Mouse (Mus musculus) C2C12 (cell line): ENCODE measurements at regions not wholly inside any gene's neighbourhood (a gene's known extent, or its start where the extent isn't known, plus 50 kb on each side); places are given as distances from the start of the nearest gene placed in this dataset.

ENCODE experiments used
- H3K27me3 ChIP-seq: one replicate; pipeline ENCODE4 v1.6.1; 2011; ENCODE audit not compliant: control insufficient read depth, insufficient read depth, insufficient read length
- H3K36me3 ChIP-seq: one replicate; pipeline ENCODE4 v1.6.1; 2011; ENCODE audit not compliant: control insufficient read depth, insufficient read depth
- H3K4me3 ChIP-seq: one replicate; pipeline ENCODE4 v1.5.1; 2011; ENCODE audit warnings: mild to moderate bottlenecking, control low read depth; ENCODE audit not compliant: poor library complexity, insufficient read depth, severe bottlenecking
- H3K79me2 ChIP-seq: one replicate; pipeline ENCODE4 v1.6.1; 2011; ENCODE audit not compliant: control insufficient read depth, insufficient read depth
- H3K79me3 ChIP-seq: one replicate; pipeline ENCODE4 v1.6.1; 2011; ENCODE audit warnings: low read depth, control low read depth
- H3ac ChIP-seq: one replicate; pipeline ENCODE3; 2011; ENCODE audit warnings: low read depth; ENCODE audit not compliant: control insufficient read depth, insufficient read length
- CEBPB ChIP-seq: IDR thresholded peaks from one replicate; pipeline ENCODE4 v1.6.1; 2011; ENCODE audit warnings: low read depth, mild to moderate bottlenecking, control low read depth, moderate library complexity
- CTCF ChIP-seq: IDR thresholded peaks from one replicate; pipeline ENCODE4 v1.5.1; 2011; ENCODE audit not compliant: control insufficient read depth, insufficient read depth, insufficient read length
- FOSL1 ChIP-seq: IDR thresholded peaks from one replicate; pipeline ENCODE4 v1.8.0; 2011; ENCODE audit warnings: mild to moderate bottlenecking, low read length; ENCODE audit not compliant: poor library complexity, insufficient read depth, severe bottlenecking
- MAX ChIP-seq: IDR thresholded peaks from one replicate; pipeline ENCODE4 v1.6.1; 2011; ENCODE audit warnings: mild to moderate bottlenecking, control low read depth
- MYOD1 ChIP-seq: IDR thresholded peaks from one replicate; pipeline ENCODE4 v1.6.1; 2011; ENCODE audit warnings: low read depth; ENCODE audit not compliant: control insufficient read depth, insufficient read length
- MYOG ChIP-seq: IDR thresholded peaks from one replicate; pipeline ENCODE4 v1.6.1; 2011; ENCODE audit not compliant: control insufficient read depth, insufficient read length; ENCODE audit errors: extremely low read depth
- USF1 ChIP-seq: IDR thresholded peaks from one replicate; pipeline ENCODE4 v1.6.1; 2011; ENCODE audit warnings: low read depth, mild to moderate bottlenecking, control low read depth, moderate library complexity

DNA sequence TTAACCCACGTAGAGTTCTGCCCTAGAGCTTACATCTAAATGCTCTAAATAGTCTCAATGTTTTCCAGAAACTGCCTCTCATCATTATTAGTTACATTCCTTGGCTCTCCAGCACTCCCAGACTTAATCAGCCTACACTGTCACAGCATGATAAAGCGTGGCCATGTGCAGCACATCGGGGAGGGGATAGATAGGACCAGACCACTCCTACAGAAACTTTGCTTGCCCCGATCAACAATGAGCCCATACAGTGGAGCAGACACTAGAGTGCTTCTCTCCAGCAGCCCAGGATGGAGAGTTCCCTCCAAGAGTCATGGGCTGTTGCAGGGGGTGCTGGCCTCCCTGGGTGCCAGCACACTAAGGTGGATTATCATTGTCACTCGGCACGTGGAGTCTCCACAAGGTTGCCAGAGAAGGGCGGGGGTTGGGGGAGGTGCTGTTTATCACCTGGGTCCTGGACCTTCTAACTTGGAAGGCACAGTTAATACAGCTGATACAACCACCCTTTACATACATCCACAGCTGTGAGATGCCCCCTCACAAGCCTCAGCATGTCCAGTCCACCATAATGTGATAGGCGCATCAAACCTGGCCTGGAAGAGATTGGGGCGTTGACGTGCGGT is 73.4 kb upstream of the Armc2 start:
- H3K36me3 ChIP-seq, result no peaks in the 10 kb centered on the region
- H3K4me3 ChIP-seq, result no peak overlapping the region
- no peak overlapping the region for H3ac ChIP-seq
- no peaks in the 10 kb centered on the region for H3K27me3 ChIP-seq
- H3K79me3 ChIP-seq, result no peaks in the 10 kb centered on the region
- no peaks in the 10 kb centered on the region for H3K79me2 ChIP-seq
- TF ChIP-seq USF1 (no peak), MYOD1 (no peak), MAX (no peak), CTCF (no peak), MYOG (no peak), CEBPB (no peak), FOSL1 (no peak)

DNA sequence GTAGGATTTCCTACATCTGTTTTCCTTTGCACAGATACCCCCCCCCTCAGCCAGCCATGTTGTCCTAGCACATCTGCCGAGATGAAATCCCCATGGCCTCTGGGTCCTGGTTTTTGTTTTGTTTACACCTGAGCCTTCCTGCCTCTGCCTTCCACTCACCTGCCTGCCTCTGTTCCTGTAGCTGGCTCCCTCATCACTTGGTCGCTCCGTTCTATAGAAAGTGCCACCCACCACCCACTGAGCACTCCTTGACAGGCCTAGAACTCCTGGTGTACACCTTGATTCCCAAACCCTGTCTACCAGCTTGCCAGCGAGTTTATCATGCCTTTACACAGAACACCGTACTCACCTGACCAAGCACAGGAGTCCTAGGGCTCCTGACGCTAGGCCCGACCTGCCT is 72.6 kb upstream of the Armc2 start:
- Histone ChIP-seq H3K36me3 (no peaks in the 10 kb centered on the region), H3K27me3 (no peaks in the 10 kb centered on the region), H3ac (no peak overlapping the region), H3K79me2 (no peaks in the 10 kb centered on the region), H3K79me3 (no peaks in the 10 kb centered on the region), H3K4me3 (no peak overlapping the region)
- TF ChIP-seq MAX (no peak), CEBPB (no peak), USF1 (no peak), FOSL1 (no peak), MYOD1 (no peak)

DNA sequence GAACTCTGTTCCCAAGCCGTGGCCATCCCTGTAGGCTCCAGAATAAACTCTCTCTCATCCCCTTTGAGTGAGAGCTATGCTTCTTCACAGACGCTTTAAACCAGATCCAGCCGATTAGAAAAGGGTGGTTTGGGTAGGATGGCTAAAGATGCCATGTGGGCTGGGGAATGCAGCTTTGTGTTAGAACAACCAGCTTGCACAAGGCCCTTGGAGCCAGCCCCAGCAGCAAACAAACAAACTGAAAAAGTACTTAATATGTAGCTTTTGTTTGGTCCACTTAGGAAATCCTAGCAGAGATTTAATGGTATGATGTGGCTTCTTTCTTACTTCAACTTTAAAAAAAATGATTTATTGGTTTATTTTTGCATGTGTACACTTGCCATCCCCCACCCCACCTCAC is 71.9 kb upstream of the Armc2 start:
- H3K27me3 ChIP-seq, result no peaks in the 10 kb centered on the region
- no peaks in the 10 kb centered on the region for H3K36me3 ChIP-seq
- H3K79me2 ChIP-seq, result no peaks in the 10 kb centered on the region
- no peak overlapping the region for H3K4me3 ChIP-seq
- TF ChIP-seq MYOD1, result no peak
- no peak for TF ChIP-seq CTCF
- H3K79me3 ChIP-seq, result no peaks in the 10 kb centered on the region
- H3ac ChIP-seq, result no peak overlapping the region

DNA sequence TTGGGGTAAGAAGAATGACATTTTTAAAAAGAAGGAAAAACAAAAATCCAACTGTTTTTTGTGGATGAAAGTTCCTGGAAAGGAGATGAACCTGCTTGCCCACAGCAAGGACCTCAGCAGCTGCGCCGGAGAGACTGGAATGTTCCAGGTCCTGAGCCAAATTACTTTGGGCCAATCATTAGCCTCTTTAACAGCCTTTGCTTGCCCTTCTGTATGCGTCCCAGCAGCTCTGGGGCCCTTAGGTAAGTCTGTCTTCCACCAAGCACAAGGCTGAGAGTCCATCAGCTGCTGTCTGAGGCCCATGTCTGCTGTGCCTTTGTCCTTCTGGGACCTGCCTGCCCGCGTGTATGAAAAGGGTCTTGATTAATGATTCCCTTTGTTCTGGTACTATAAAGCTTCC is 71.4 kb upstream of the Armc2 start:
- Histone ChIP-seq H3K27me3 (no peaks in the 10 kb centered on the region), H3K79me3 (no peaks in the 10 kb centered on the region), H3K36me3 (no peaks in the 10 kb centered on the region), H3K4me3 (no peak overlapping the region), H3K79me2 (no peaks in the 10 kb centered on the region), H3ac (no peak overlapping the region)
- TF ChIP-seq CEBPB (no peak), MYOD1 (no peak), FOSL1 (no peak), USF1 (no peak), CTCF (no peak), MAX (no peak), MYOG (no peak)

DNA sequence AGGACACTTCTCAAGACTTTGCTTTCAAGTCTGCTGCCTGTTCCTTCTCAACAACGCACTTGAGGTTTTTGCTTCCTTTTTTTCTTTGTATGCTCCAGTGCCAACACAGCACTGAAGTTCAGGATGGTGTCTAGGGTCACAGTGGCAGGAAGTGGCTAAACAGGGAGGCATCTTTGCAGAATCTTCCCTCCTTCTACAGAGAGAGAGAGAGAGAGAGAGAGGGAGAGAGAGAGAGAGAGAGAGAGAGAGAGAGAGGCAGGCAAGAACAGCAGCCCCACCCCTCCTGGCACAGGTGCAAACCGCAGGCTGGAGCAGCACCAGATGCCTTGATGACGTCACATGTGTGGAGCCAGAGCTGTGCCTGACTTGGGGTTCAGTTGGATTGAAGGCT is 71.0 kb upstream of the Armc2 start:
- TF ChIP-seq CEBPB, result no peak
- no peak for TF ChIP-seq MAX
- TF ChIP-seq CTCF, result no peak
- TF ChIP-seq FOSL1, result no peak
- H3K4me3 ChIP-seq, result no peak overlapping the region
- H3K79me2 ChIP-seq, result no peaks in the 10 kb centered on the region
- no peaks in the 10 kb centered on the region for H3K27me3 ChIP-seq
- no peaks in the 10 kb centered on the region for H3K36me3 ChIP-seq
- H3K79me3 ChIP-seq, result no peaks in the 10 kb centered on the region
- no peak overlapping the region for H3ac ChIP-seq

DNA sequence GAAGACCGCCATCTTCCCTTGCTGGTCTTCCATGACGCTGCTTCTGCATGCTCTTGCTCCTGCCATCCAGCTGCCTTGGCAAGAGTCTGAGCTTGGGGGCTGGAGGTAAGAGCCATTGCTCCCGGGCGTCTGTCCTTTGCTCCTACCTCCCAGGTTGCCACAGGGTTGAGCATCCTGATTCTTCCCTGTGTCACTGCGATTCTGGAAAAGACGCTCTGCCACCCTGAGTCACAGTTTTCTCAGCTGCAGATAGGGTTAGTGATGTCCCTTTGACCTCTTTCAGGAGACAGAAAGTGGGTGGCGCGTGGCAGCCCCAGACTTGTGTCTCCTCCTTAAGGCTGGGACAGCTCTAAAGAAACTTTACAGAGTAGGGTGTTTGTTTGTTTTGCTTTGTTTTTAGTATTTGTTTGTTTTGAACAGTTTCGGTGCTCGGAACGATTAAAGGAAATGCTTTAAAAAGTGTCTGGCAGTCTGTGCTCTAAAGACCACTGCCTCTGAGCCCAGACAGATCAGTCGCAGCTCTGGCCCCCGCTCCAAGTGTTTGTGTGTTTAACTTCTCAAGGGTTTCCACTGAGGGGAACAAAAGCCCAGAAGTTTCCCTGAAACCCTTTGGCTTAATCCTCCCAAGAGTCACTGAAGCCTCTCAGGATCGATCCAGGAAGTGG is 70.5 kb upstream of the Armc2 start:
- H3K79me2 ChIP-seq, result no peaks in the 10 kb centered on the region
- no peak overlapping the region for H3K4me3 ChIP-seq
- no peak overlapping the region for H3ac ChIP-seq
- no peaks in the 10 kb centered on the region for H3K79me3 ChIP-seq
- TF ChIP-seq MAX (no peak), USF1 (no peak), CEBPB (no peak), FOSL1 (no peak), MYOG (no peak), CTCF (no peak), MYOD1 (no peak)
- no peaks in the 10 kb centered on the region for H3K27me3 ChIP-seq
- no peaks in the 10 kb centered on the region for H3K36me3 ChIP-seq
